Mouse (Mus musculus) neural tube, embryonic 12.5 days (tissue): ENCODE results near the gene Dph1. TPM values are rescaled to one million over a fixed set of nuclear protein-coding genes. Genes with fewer than 3 reads are reported as not detected.

Source experiments
- ATAC-seq: fragments of 200-750 bp; cut with Nextera tagmentation; 2 replicates; pipeline ENCODE4 v1.8.0; 2017; ENCODE audit warnings: low read depth, mild to moderate bottlenecking, moderate TSS enrichment, moderate library complexity; ENCODE audit not compliant: low FRiP score
- H3K27ac ChIP-seq: fragments of 300-500 bp; sonication (generic); 2 replicates; pipeline ENCODE4 v1.5.1; 2016
- H3K27me3 ChIP-seq: fragments of 300-500 bp; sonication (generic); replicated peaks from 2 replicates; pipeline ENCODE4 v1.6.1; 2016; ENCODE audit warnings: mild to moderate bottlenecking
- H3K36me3 ChIP-seq: fragments of 300-500 bp; sonication (generic); 2 replicates; pipeline ENCODE4 v1.6.1; 2016; ENCODE audit warnings: mild to moderate bottlenecking
- H3K4me1 ChIP-seq: fragments of 300-500 bp; sonication (generic); 2 replicates; pipeline ENCODE4 v1.6.1; 2016
- H3K4me2 ChIP-seq: fragments of 300-500 bp; sonication (generic); replicated peaks from 2 replicates; pipeline ENCODE4 v1.6.1; 2016; ENCODE audit warnings: mild to moderate bottlenecking
- H3K4me3 ChIP-seq: fragments of 300-500 bp; sonication (generic); 2 replicates; pipeline ENCODE4 v1.5.1; 2016
- H3K9ac ChIP-seq: fragments of 300-500 bp; sonication (generic); 2 replicates; pipeline ENCODE4 v1.6.1; 2016; ENCODE audit warnings: mild to moderate bottlenecking
- H3K9me3 ChIP-seq: fragments of 300-500 bp; sonication (generic); 2 replicates; pipeline ENCODE4 v1.6.1; 2016; ENCODE audit warnings: mild to moderate bottlenecking
- whole genome bisulfite sequencing: fragments of 180-500 bp; shearing (Covaris S2); methylation state at CpG from one replicate; pipeline ENCODE4 v1.1.7; 2016; 5-methylcytosine and 5-hydroxymethylcytosine counted together
- polyA plus RNA-seq: library from polyadenylated mRNA; unstranded; fragments of >200 nt; fragmentation: Nextera tagmentation; extraction: Ambion mirVana; gene quantifications from 2 replicates; pipeline ENCODE4 v1.2.1, GENCODE M21; 2016

The Dph1 gene
- polyA plus RNA-seq, 1 experiment from 2014 or later = 18.4 TPM

- peak overlapping the region; percentile 89 for H3K4me2 ChIP-seq
- no peaks in the 10 kb centered on the region for H3K36me3 ChIP-seq
- under 1% methylated on average over 38 of the region's 38 CpGs for WGBS
- peaks cover 81% of the 10 kb centered on the region for H3K27me3 ChIP-seq
- H3K4me3 ChIP-seq = peak overlapping the region; percentile 36
- H3K9ac ChIP-seq = peak overlapping the region; percentile 38; the same call in 1 of the 2 replicates
- no peaks in the 10 kb centered on the region for H3K9me3 ChIP-seq
- no peak overlapping the region for H3K27ac ChIP-seq
- peak; percentile 18 for ATAC-seq
- peaks cover 83% of the 10 kb centered on the region for H3K4me1 ChIP-seq
Observed at GRCm38 (mm10) chr11:75170136-75170751, 20.8 kb downstream of the Dph1 start.

- Histone ChIP-seq H3K36me3 (no peaks in the 10 kb centered on the region), H3K9me3 (no peaks in the 10 kb centered on the region), H3K4me1 (peaks cover 85% of the 10 kb centered on the region), H3K27me3 (peaks cover 88% of the 10 kb centered on the region), H3K27ac (peak within 1 kb of the TSS; percentile 20; the same call in 1 of the 2 replicates), H3K4me3 (peak within 1 kb of the TSS; percentile 52), H3K9ac (peak within 1 kb of the TSS; percentile 60), H3K4me2 (peak within 1 kb of the TSS; percentile 89)
- 9% methylated on average over 23 of the region's 23 CpGs for WGBS
- ATAC-seq = no peak
Observed at GRCm38 (mm10) chr11:75169405-75170080, 21.5 kb downstream of the Dph1 start, which contains the start of gene Hic1. Gene Hic1 (minus strand): TSS chr11:75169519.

- ATAC-seq = no peak
- Histone ChIP-seq H3K4me1 (peaks cover 81% of the 10 kb centered on the region), H3K27me3 (peaks cover 96% of the 10 kb centered on the region), H3K36me3 (peaks cover 4% of the 10 kb centered on the region; the same call in 1 of the 2 replicates), H3K4me2 (peak overlapping the region; percentile 89), H3K27ac (peak overlapping the region; percentile 20; the same call in 1 of the 2 replicates), H3K9me3 (no peaks in the 10 kb centered on the region), H3K4me3 (peak overlapping the region; percentile 52), H3K9ac (peak overlapping the region; percentile 60)
- 1% methylated on average over 79 of the region's 83 CpGs for WGBS
Observed at GRCm38 (mm10) chr11:75168590-75169361, 22.3 kb downstream of the Dph1 start.

GRCm38 (mm10) chr11:75167643-75168589 is 23.1 kb downstream of the Dph1 start:
- Histone ChIP-seq H3K9me3 (no peaks in the 10 kb centered on the region), H3K36me3 (peaks cover 13% of the 10 kb centered on the region), H3K4me3 (peak overlapping the region; percentile 52), H3K4me1 (peaks cover 74% of the 10 kb centered on the region), H3K27me3 (peaks cover 100% of the 10 kb centered on the region), H3K9ac (peak overlapping the region; percentile 60), H3K4me2 (peak overlapping the region; percentile 89), H3K27ac (no peak overlapping the region)
- ATAC-seq = no peak
- 2% methylated on average over 57 of the region's 63 CpGs for WGBS

GRCm38 (mm10) chr11:75166861-75167642 is 24.0 kb downstream of the Dph1 start:
- WGBS = 2% methylated on average over 62 of the region's 68 CpGs
- Histone ChIP-seq H3K4me2 (peak overlapping the region; percentile 89), H3K4me3 (peak overlapping the region; percentile 52), H3K27ac (no peak overlapping the region), H3K27me3 (peaks cover 98% of the 10 kb centered on the region), H3K9ac (peak overlapping the region; percentile 60), H3K9me3 (no peaks in the 10 kb centered on the region), H3K36me3 (peaks cover 21% of the 10 kb centered on the region), H3K4me1 (peaks cover 65% of the 10 kb centered on the region)
- no peak for ATAC-seq

GRCm38 (mm10) chr11:75166193-75166842 is 24.7 kb downstream of the Dph1 start:
- H3K36me3 ChIP-seq = peaks cover 25% of the 10 kb centered on the region
- peak overlapping the region; percentile 52 for H3K4me3 ChIP-seq
- peaks cover 91% of the 10 kb centered on the region for H3K27me3 ChIP-seq
- no peak overlapping the region for H3K27ac ChIP-seq
- H3K9ac ChIP-seq = peak overlapping the region; percentile 60
- H3K9me3 ChIP-seq = no peaks in the 10 kb centered on the region
- peak overlapping the region; percentile 89 for H3K4me2 ChIP-seq
- ATAC-seq = no peak
- 3% methylated on average over 55 of the region's 55 CpGs for WGBS
- peaks cover 59% of the 10 kb centered on the region for H3K4me1 ChIP-seq

GRCm38 (mm10) chr11:75165441-75166192 is 25.4 kb downstream of the Dph1 start:
- ATAC-seq = no peak
- 3% methylated on average over 54 of the region's 54 CpGs for WGBS
- H3K27ac ChIP-seq = no peak overlapping the region
- H3K27me3 ChIP-seq = peaks cover 84% of the 10 kb centered on the region
- H3K4me2 ChIP-seq = peak overlapping the region; percentile 89
- H3K36me3 ChIP-seq = peaks cover 29% of the 10 kb centered on the region
- peaks cover 56% of the 10 kb centered on the region for H3K4me1 ChIP-seq
- peak overlapping the region; percentile 60; the same call in 1 of the 2 replicates for H3K9ac ChIP-seq
- no peaks in the 10 kb centered on the region for H3K9me3 ChIP-seq
- H3K4me3 ChIP-seq = peak overlapping the region; percentile 52

GRCm38 (mm10) chr11:75164750-75165149 is 26.3 kb downstream of the Dph1 start:
- WGBS = 9% methylated on average over 15 of the region's 15 CpGs
- H3K9ac ChIP-seq = no peak overlapping the region
- H3K4me1 ChIP-seq = peaks cover 47% of the 10 kb centered on the region
- peaks cover 75% of the 10 kb centered on the region for H3K27me3 ChIP-seq
- no peaks in the 10 kb centered on the region for H3K9me3 ChIP-seq
- H3K27ac ChIP-seq = no peak overlapping the region
- H3K4me2 ChIP-seq = peak overlapping the region; percentile 89
- peaks cover 38% of the 10 kb centered on the region for H3K36me3 ChIP-seq
- no peak overlapping the region; the same call in 1 of the 2 replicates for H3K4me3 ChIP-seq
- no peak for ATAC-seq

- Histone ChIP-seq H3K4me1 (peaks cover 40% of the 10 kb centered on the region), H3K4me3 (no peak overlapping the region), H3K9ac (no peak overlapping the region), H3K27ac (no peak overlapping the region), H3K4me2 (no peak overlapping the region), H3K36me3 (peaks cover 44% of the 10 kb centered on the region), H3K27me3 (peaks cover 68% of the 10 kb centered on the region), H3K9me3 (no peaks in the 10 kb centered on the region)
- no peak for ATAC-seq
- WGBS = 59% methylated on average over 2 of the region's 2 CpGs
Observed at GRCm38 (mm10) chr11:75164051-75164450, 27.0 kb downstream of the Dph1 start.

- no peak overlapping the region for H3K9ac ChIP-seq
- H3K36me3 ChIP-seq = peaks cover 47% of the 10 kb centered on the region
- H3K4me3 ChIP-seq = no peak overlapping the region
- ATAC-seq = no peak
- WGBS = 86% methylated on average over 6 of the region's 6 CpGs
- no peak overlapping the region for H3K4me2 ChIP-seq
- H3K9me3 ChIP-seq = no peaks in the 10 kb centered on the region
- H3K4me1 ChIP-seq = peaks cover 33% of the 10 kb centered on the region
- H3K27ac ChIP-seq = no peak overlapping the region
- peaks cover 61% of the 10 kb centered on the region for H3K27me3 ChIP-seq
Observed at GRCm38 (mm10) chr11:75163379-75163778, 27.7 kb downstream of the Dph1 start.
